Mouse (Mus musculus) kidney, adult 2 months (tissue): ENCODE data around the gene Olfr9.

ENCODE experiments used
- CTCF ChIP-seq: fragments of 200-500 bp; conservative IDR thresholded peaks from 2 replicates; pipeline ENCODE4 v1.5.1; 2011; ENCODE audit warnings: low read depth, mild to moderate bottlenecking, control low read depth, low read length, moderate library complexity, mixed read lengths; ENCODE audit not compliant: insufficient read depth, insufficient read length
- POLR2A ChIP-seq: fragments of 200-500 bp; IDR thresholded peaks from one replicate; pipeline ENCODE4 v1.6.1; 2011; ENCODE audit warnings: low read depth, low read length, control low read depth

DNA sequence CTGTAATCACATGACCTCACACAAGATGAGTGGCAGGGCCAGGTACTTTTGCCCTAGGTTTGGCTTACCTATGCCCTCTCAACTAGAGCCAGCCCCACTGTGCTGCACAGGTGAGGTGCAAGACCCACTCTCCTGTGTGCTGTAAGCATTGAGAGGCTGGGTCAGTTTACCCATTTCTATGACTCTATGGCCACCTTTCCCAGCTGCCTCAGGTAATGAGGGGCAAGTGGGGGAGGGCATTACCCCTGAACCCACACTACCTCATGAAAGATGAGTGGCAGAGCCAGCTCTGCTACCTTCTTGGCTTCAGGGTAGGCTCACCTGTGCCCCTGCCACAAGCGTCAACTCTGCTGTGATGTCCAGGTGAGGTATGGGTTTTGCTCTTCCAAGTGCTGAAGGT lies 6.6 kb downstream of the Olfr9 start:
- TF ChIP-seq CTCF (no peak), POLR2A (no peak)
